Mouse (Mus musculus) gastrocnemius, postnatal 25 days (tissue): ENCODE measurements around the gene Tfap2e. TPM values are rescaled to one million over a fixed set of nuclear protein-coding genes. Genes with fewer than 3 reads are reported as not detected.

ENCODE experiments used
- DNase-seq: peaks from one replicate; pipeline ENCODE4 v3.0.0; 2022
- total RNA-seq, 2 experiments: library from RNA; stranded (reverse); gene quantifications; 1 replicate in 1 of 2; 2 replicates in 1 of 2; pipeline ENCODE4 v1.2.3; 2021

Tfap2e gene
- total RNA-seq, 2 experiments from 2014 or later = not detected

DNA sequence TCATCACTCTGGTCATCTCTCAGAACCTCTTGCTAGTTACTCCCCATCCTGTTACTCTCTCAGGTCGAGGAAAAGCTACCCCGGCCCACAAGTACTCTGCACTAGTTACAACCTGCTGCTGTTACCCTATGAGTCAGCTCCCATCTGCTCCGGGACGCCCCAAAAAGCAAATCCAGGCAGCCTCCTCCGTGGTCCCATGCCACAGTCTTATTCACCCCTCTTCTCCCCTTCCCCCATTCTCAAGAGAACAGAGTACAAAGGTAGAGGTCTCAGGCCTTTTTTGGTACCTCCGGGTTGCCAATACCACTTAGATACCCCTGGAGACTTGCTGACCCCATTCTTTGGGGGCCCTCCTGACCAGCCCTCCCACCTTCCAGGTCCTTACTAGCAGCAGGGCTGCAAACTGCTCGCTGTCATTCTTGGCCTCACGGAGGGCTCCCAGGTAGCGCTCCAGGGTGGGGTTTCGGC, 15.6 kb upstream of the Tfap2e start:
- no peak for DNase-seq

GRCm38 (mm10) chr4:126750863-126751555, 15.0 kb upstream of the Tfap2e start:
- DNase-seq = no peak

GRCm38 (mm10) chr4:126750046-126750683, 14.1 kb upstream of the Tfap2e start:
- peak; percentile 57 for DNase-seq

- no peak for DNase-seq
These were observed 13.5 kb upstream of the Tfap2e start for GRCm38 (mm10) chr4:126749553-126749952.

- no peak for DNase-seq
These were observed 12.3 kb upstream of the Tfap2e start for GRCm38 (mm10) chr4:126748381-126748780.

- DNase-seq = no peak
These were observed 10.3 kb upstream of the Tfap2e start for GRCm38 (mm10) chr4:126746194-126746840.

DNA sequence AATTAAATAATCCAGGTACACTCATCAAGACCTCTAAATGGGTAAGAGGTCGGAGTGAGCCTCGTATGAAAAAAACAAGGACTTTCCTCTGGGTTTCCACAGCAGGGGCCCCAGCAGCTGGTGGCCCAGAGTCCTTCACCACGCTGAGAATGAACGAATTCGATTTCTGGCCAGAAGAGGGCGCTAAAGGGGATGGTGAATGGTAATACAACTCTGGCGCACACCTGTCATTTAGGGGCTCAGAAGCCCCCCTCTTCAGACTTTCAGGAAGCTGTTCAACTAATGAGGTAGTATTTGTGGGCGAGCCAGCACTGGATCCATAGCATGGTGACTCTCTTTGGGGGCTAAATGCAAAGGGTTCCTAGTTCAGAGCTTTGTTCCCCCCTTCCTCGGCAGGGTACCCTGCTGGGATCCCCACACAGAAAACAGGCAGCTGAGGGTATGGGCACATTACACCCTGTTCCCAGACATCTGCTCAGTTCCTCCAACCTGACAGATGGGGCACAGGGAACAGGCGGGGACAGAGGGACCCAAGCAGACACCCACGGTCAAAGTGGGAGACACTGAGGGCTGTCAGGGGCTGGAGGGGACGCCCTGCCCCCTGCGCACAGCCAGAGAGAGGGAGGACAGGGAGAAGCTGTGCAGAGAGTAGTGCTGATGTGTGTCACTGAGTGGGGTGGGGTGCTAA, 9.6 kb upstream of the Tfap2e start:
- DNase-seq = no peak

DNA sequence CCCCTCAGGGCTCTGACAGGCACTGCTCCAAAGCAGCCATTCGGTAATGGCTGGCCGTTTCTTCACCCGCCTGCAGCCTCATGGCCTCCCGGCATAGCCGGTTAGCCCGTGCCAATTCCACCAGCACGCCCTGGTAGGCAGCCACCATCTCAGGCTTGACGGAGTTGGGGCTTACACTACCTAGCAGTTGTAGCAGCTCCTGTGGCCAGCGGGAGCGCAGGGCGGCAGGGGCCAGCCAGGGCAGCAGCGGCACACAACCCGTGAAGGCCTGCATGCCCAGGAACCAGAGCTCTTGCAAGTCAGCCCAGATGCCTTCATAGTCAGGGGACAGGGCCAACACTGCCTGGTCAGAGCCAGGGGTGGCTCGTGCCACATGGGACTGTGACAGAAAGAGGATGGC, 8.8 kb upstream of the Tfap2e start:
- peak; percentile 52 for DNase-seq

DNA sequence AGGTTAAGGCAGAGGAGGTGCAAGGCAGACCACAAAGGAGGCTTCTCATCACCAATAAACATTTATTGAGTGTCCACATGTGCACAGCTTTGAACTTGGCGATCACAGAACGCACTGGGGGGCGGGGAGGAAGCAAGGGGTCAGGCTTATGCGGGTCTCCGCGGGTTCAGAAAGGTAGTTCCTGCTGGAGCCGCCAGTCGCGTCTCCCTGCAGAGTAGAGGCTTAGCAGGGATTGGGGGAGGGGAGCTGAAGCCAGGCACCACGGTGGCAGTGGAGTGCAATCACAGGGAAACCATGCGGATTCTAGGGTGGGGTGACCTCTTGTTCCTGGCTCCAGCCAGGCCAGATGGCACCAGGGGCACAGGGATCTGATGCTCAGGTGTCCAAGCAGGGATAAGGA, 7.7 kb upstream of the Tfap2e start:
- no peak for DNase-seq

DNA sequence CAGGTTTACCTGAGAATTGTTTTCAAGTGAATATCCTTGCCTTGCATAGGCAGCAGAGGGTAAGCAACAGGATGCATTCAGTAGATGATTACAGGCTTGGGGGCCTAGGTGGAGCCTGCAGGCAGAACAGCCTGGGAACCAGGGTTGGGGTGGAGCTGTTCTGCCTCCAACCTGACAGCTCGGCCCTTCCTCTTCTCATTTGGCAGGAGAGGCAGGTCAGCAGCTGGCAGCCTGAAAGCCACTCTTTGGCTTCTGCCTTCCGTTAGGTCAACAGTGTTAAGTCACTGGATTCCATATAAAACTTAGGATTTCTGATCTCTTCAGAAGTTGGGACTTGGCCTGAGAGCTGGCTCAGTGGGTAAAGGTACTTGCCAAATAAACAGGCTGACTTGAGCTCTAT, 6.9 kb upstream of the Tfap2e start:
- no peak for DNase-seq

DNA sequence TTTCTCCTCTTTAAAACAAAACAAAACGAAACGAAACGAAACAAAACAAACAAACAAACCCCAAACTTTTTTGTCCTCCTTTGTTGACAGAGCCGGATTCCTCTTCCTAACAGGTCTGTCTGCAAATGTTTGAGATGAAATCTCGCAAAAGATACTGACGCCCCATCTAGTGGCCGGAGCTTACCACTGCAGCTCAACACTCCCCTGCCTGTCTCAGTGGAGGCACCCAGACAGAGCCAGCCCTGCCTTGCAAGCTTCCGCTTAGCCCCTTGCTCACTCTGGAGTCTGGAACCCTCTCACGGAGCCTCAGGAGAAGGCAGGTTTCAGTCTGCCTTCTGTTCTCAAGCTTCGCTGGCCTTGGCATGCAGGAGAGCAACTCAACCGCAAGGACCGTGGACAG, 5.4 kb upstream of the Tfap2e start:
- peak; percentile 58 for DNase-seq

GRCm38 (mm10) chr4:126739966-126740676, 4.1 kb upstream of the Tfap2e start:
- DNase-seq = no peak

DNA sequence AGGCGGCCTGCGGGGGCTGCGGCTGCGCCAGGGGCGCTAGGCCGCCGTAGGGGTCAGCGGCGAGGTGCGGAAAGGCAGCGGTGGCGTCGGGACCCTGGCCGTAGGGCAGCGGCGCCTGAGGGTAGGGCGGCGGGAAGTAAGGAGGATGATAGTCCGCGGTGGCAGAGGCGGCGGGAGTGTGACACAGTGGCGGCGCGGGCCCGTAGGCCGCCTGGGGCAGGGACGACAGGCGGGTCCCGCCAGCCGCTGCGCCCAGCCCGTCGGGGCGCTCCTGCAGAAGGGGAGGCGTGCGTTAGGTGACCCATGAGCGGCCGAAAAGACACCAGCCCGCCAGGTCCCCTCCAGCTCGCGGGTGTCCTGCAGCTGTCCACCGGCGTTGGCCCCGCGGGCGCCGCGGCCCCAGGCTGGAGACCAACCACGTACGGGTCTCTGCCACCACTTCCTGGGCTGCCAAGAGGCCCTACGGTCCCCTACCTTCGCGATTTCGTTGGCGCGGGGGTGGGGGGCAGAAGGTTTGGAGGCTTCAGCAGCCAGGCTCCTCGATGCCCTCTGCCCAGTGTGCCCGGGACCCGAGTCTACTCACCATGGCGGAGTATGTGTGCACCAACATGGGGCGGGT, 549 bp downstream of the Tfap2e start:
- no peak for DNase-seq

GRCm38 (mm10) chr4:126734700-126735381, 1.2 kb downstream of the Tfap2e start:
- no peak for DNase-seq

GRCm38 (mm10) chr4:126734001-126734603, 1.9 kb downstream of the Tfap2e start:
- no peak for DNase-seq

DNA sequence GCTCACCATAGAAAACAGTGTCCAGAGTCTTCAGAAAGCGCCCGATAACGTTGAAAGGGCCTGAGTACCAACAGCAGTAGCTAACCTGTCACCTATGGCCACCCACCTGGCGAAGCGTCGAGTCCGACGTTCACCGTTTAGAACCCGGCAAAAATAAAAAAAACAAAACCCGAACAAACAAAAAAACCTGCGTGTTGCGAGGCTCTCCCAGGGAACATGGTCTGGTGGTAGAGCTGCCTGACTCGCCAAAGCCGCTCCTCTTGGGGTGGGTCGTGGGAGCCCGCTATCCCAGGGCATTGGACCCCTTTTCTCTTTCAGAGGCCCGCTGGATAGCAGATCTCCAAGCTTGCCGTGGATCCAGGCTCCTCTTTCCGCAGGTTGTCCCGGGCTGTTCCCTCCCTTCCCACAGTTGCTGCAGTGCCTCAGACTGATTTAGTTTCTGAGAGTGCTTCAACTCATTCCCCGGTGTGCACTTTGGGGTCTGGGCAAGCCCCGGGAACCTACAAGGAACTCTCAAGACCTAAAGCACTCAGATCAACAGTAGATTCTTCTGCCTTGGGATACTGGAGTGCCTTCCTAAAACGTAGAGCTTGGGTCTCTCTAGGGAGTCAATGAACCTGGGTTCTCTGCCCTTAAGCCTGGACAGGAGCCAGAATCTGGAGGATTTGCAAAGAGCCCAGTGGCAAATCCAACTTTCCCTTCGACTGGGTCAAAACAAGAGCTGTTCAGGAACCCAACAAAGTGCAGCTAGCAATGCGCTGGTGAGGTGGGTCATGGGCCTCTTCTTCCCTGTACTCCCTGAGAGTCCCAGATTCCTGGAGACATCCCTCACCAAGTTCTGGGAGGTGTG, 3.3 kb downstream of the Tfap2e start:
- DNase-seq = no peak

DNA sequence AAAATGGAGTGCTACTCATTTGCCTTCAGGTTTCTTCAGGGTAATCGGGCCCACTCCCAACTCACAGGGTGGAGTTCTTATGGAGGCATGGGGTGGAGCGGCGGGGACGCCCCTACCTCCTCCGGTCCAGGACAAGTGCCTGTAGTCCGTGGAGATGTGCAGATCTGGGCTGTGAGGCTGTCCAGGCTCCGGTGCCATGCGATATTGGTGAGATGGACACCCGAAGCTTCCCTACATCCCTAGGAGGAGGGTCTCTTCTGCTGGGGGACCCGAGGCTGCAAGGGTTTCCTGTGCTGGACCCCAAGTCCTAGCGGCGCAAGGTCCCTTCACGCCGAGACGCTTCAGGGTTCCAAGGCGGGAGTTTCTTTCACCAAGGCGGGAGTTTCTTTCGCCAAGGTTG, 3.9 kb downstream of the Tfap2e start:
- DNase-seq = no peak

GRCm38 (mm10) chr4:126707439-126707826, 28.6 kb downstream of the Tfap2e start:
- no peak for DNase-seq

DNA sequence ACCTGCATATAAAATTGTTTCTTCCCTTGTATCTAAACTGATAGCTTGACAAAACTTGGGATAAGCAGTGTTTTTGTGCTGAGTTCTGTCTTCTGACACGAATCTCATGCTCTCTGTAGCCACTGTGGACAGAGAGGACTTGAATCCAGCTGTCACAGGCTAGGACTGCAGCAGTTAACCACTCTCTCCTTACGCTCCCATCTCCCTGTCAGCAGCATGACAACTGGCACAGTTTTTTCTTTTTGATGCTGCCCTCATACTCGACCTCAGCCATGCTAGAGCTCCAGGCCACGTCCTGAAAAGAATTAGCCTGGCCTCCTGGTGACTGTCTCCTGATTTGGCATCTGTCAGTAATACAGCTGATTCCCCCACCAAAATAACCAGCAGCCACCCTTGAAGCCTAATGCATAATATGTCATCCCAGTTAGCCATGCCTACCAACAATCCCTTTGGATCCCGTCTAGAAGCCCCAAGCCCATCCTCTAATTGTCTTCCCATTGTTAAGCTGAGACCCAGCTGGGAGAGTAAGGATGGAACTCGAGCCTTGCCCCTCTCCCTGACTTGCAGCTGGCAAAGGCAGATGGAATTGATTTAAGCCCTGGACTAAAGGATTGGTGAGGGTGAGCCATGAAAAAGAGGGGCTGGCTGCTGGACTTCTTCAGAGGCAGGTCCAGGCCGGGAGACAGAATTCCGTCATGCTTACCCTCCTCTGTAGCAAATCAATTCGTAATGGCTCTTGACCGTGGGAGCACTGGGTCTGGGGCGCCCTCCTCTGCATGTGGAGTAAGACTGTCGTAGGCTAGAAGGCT, 29.2 kb downstream of the Tfap2e start:
- DNase-seq = no peak
